Mouse (Mus musculus): ENCODE data around the gene Fbln1.

- TF ChIP-seq CTCF (IDR thresholded peaks at IDR 0.05; ENCODE audit: insufficient read depth, low read depth, low read length) (no peak), POLR2A (IDR thresholded peaks at IDR 0.05; ENCODE audit: insufficient read depth, low read depth, low read length) (no peak)
Measured at GRCm38 (mm10) chr15:85296538-85296937, 90.8 kb downstream of the Fbln1 start.

All from olfactory bulb, adult 2 months (tissue).